Mouse (Mus musculus): ENCODE measurements around the gene Pcid2. TPM values are rescaled to one million over a fixed set of nuclear protein-coding genes. Genes with fewer than 3 reads are reported as not detected.

The Pcid2 gene
- polyA plus RNA-seq (2017; shearing (Covaris generic)): 51.7 TPM

DNA sequence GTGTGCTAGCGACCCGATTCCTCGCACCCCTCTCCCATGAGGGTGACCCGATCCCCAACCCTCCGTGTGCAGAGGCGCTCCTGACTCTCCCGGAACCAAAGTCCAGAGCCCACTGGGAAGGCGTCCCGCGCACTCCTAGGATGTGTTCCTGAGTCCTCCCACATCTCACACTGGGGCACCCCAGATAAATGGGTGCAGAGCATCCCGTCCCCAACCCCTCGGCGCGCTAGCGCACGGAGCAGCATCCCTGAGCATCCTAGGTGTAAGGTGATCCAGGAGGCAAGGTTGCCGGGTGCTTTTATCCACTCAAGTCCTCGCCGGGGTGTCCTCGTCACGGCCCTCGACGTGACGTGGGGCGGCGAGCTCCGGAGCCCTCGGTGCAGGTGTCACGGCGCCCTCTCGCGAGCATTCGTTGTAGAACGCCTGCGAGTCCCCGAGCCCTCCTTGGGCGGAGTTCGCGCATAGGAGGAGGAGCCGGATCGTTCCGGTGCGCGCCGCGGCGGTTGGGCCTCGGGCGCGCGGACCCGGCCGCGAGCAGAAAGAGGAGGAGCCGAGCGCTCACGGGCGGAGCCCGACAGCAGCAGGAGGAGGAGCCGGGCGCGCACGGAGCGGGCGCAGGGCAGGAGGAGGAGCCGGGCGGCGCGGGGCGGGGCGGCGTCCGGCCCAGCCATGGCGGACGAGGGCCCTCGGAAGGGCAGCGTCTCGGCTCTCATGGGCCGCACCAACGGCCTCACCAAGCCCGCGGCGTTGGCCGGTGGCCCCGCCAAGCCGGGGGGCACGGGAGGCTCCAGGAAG, at the start of gene Pcid2, which contains the start of gene Cul4a:
TSS of gene Pcid2 (minus strand) at position 373 of the 795 bp plus-strand sequence.
TSS of gene Cul4a (plus strand) at position 535 of the 795 bp plus-strand sequence.

DNA sequence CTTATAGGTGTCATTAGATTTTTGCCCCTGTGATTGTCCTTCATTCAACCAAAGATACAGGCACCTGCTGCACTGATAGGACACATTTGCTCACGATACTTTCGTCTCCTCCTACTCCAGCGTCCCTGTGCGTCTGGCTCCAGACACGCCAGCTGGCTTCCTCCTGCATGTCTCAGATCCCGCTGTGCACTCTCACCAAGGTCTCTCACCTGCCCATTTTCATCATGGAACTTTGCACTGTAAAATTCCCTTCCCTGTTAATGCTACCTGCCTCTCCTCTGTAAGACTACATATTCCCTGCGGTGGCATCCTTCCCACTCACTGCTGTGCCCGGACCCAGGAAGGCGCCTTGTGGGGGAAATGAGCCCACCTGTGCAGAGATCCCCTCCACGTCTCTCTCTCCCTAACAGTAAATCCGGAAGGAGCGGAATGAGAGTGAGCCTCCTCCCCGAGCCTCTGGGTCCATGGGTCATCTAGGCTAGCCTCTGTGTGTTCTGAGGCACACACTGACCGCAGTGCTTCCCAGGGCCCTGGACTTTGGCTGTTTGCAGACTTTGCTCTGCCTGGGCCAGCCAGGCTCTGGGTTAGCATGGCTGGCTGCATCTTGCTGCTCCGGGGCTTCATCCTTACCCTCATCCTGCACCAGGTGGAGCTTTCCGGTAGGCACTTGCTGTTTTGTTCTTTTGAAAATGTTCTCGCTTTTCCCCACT, 44.7 kb downstream of the Pcid2 start, which contains the start of gene Proz:
TSS of gene Proz (plus strand) at position 474 of the 710 bp plus-strand sequence.

DNA sequence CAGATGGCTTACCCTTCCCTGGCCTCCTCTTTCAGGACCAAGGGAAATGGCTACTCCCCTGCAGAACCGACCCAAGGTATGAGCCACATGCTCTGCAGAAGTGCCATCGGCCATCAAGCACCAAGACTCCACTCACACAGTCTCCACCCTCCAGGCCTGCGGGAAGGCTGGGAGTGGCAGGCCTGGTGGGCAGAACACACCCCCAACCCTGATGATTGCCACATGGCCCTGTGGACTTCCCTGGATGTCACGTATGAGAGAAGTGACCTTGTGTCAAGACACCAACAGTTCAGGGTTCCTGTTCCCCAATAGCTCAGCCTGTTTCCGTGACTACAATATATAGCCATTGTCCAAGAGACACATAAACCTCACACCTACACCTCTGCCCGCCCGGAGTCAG, 68.2 kb downstream of the Pcid2 start, which contains the start of gene F10:
TSS of gene F10 (plus strand) at position 294 of the 400 bp plus-strand sequence.

Other genes starting within 250 kb of the Pcid2 start
- gene Mcf2l, start 231.7 kb downstream of the Pcid2 start, polyA plus RNA-seq (2017; shearing (Covaris generic)): 1.3 TPM
- gene F7, start 79.4 kb downstream of the Pcid2 start, polyA plus RNA-seq (2017; shearing (Covaris generic)): not detected
- not detected for gene F10, start 68.2 kb downstream of the Pcid2 start, polyA plus RNA-seq (2017; shearing (Covaris generic))
- gene Proz, start 44.5 kb downstream of the Pcid2 start, polyA plus RNA-seq (2017; shearing (Covaris generic)): 2.6 TPM
- 23.7 TPM for gene Cul4a, start 162 bp upstream of the Pcid2 start, polyA plus RNA-seq (2017; shearing (Covaris generic))
- gene Lamp1, start 53.7 kb upstream of the Pcid2 start, polyA plus RNA-seq (2017; shearing (Covaris generic)): 8.4 TPM
- 1.6 TPM for gene Grtp1, start 95.2 kb upstream of the Pcid2 start, polyA plus RNA-seq (2017; shearing (Covaris generic))
- gene Adprhl1, start 148.7 kb upstream of the Pcid2 start, polyA plus RNA-seq (2017; shearing (Covaris generic)): not detected
- gene Dcun1d2, start 182.7 kb upstream of the Pcid2 start, polyA plus RNA-seq (2017; shearing (Covaris generic)): 40.5 TPM
- 34.9 TPM for gene Tmco3, start 182.7 kb upstream of the Pcid2 start, polyA plus RNA-seq (2017; shearing (Covaris generic))
- 36.4 TPM for gene Tfdp1, start 233.3 kb upstream of the Pcid2 start, polyA plus RNA-seq (2017; shearing (Covaris generic))

Data from CD4-positive, CD25-positive, alpha-beta regulatory T cell, adult 9 weeks (primary cell).